Mouse (Mus musculus): ENCODE measurements around the gene Polh. TPM values are rescaled to one million over a fixed set of nuclear protein-coding genes. Genes with fewer than 3 reads are reported as not detected.

Polh gene
- polyA plus RNA-seq, 1 experiment from 2014 or later: 10.5 TPM

- no peak overlapping the region for H3K9ac ChIP-seq (ENCODE audit: low read depth, low read length)
- TF ChIP-seq CTCF (IDR thresholded peaks at IDR 0.05; ENCODE audit: low read depth): no peak
- H3K4me3 ChIP-seq (replicated peaks; ENCODE audit: low read depth, low read length): no peak overlapping the region
- no peak overlapping the region for H3K4me2 ChIP-seq (ENCODE audit: low read length)
- no peak overlapping the region for H3K27ac ChIP-seq
- peaks cover 8% of the 10 kb centered on the region; the same call in 1 of the 2 replicates for H3K4me1 ChIP-seq (replicated peaks; ENCODE audit: insufficient read depth, low read length)
- ATAC-seq (replicated peaks; ENCODE audit: low FRiP score, low read depth): no peak
- no peaks in the 10 kb centered on the region for H3K9me3 ChIP-seq (replicated peaks; ENCODE audit: low read length)
- H3K27me3 ChIP-seq (ENCODE audit: insufficient read depth, low read length): no peaks in the 10 kb centered on the region
- no peak for DNase-seq (ENCODE audit: low spot score)
- peaks cover 58% of the 10 kb centered on the region for H3K36me3 ChIP-seq (ENCODE audit: insufficient read depth, low read length)
- 73% methylated on average over 4 of the region's 4 CpGs for WGBS
These were observed 40.5 kb upstream of the Polh start for GRCm38 (mm10) chr17:46242993-46243392.

- H3K4me2 ChIP-seq (ENCODE audit: low read length): no peak overlapping the region
- H3K36me3 ChIP-seq (ENCODE audit: insufficient read depth, low read length): peaks cover 60% of the 10 kb centered on the region
- no peak overlapping the region for H3K9ac ChIP-seq (ENCODE audit: low read depth, low read length)
- H3K27me3 ChIP-seq (ENCODE audit: insufficient read depth, low read length): no peaks in the 10 kb centered on the region
- no peak for ATAC-seq (replicated peaks; ENCODE audit: low FRiP score, low read depth)
- WGBS: 89% methylated on average over 13 of the region's 13 CpGs
- no peak overlapping the region for H3K27ac ChIP-seq
- DNase-seq (ENCODE audit: low spot score): no peak
- peaks cover 8% of the 10 kb centered on the region; the same call in 1 of the 2 replicates for H3K4me1 ChIP-seq (replicated peaks; ENCODE audit: insufficient read depth, low read length)
- no peaks in the 10 kb centered on the region for H3K9me3 ChIP-seq (replicated peaks; ENCODE audit: low read length)
- no peak for TF ChIP-seq CTCF (IDR thresholded peaks at IDR 0.05; ENCODE audit: low read depth)
- H3K4me3 ChIP-seq (replicated peaks; ENCODE audit: low read depth, low read length): no peak overlapping the region
These were observed 39.8 kb upstream of the Polh start for GRCm38 (mm10) chr17:46242274-46242673.

- 72% methylated on average over 11 of the region's 11 CpGs for WGBS
- no peaks in the 10 kb centered on the region for H3K27me3 ChIP-seq (ENCODE audit: insufficient read depth, low read length)
- H3K9me3 ChIP-seq (replicated peaks; ENCODE audit: low read length): no peaks in the 10 kb centered on the region
- ATAC-seq (replicated peaks; ENCODE audit: low FRiP score, low read depth) (no peak), DNase-seq (ENCODE audit: low spot score) (no peak)
- no peak for TF ChIP-seq CTCF (IDR thresholded peaks at IDR 0.05; ENCODE audit: low read depth)
- H3K4me3 ChIP-seq (replicated peaks; ENCODE audit: low read depth, low read length): no peak overlapping the region
- no peak overlapping the region for H3K27ac ChIP-seq
- peaks cover 67% of the 10 kb centered on the region for H3K36me3 ChIP-seq (ENCODE audit: insufficient read depth, low read length)
- 0 out of 2 replicates have a peak, but pooled peaks cover under 1% of the 10 kb centered on the region for H3K4me1 ChIP-seq (replicated peaks; ENCODE audit: insufficient read depth, low read length)
- H3K4me2 ChIP-seq (ENCODE audit: low read length): no peak overlapping the region
- no peak overlapping the region for H3K9ac ChIP-seq (ENCODE audit: low read depth, low read length)
These were observed 39.0 kb upstream of the Polh start for GRCm38 (mm10) chr17:46241471-46241870.

GRCm38 (mm10) chr17:46239516-46240114, 37.2 kb upstream of the Polh start:
- ATAC-seq (replicated peaks; ENCODE audit: low FRiP score, low read depth) (no peak), DNase-seq (ENCODE audit: low spot score) (no peak)
- Histone ChIP-seq H3K4me1 (replicated peaks; ENCODE audit: insufficient read depth, low read length) (no peaks in the 10 kb centered on the region), H3K27ac (no peak overlapping the region), H3K27me3 (ENCODE audit: insufficient read depth, low read length) (no peaks in the 10 kb centered on the region), H3K4me3 (replicated peaks; ENCODE audit: low read depth, low read length) (no peak overlapping the region), H3K9me3 (replicated peaks; ENCODE audit: low read length) (no peaks in the 10 kb centered on the region), H3K36me3 (ENCODE audit: insufficient read depth, low read length) (peaks cover 70% of the 10 kb centered on the region), H3K4me2 (ENCODE audit: low read length) (no peak overlapping the region), H3K9ac (ENCODE audit: low read depth, low read length) (no peak overlapping the region)
- 93% methylated on average over 15 of the region's 15 CpGs for WGBS
- TF ChIP-seq CTCF (IDR thresholded peaks at IDR 0.05; ENCODE audit: low read depth): no peak

- H3K4me2 ChIP-seq (ENCODE audit: low read length): no peak overlapping the region
- H3K27ac ChIP-seq: no peak overlapping the region
- no peaks in the 10 kb centered on the region for H3K9me3 ChIP-seq (replicated peaks; ENCODE audit: low read length)
- no peak for TF ChIP-seq CTCF (IDR thresholded peaks at IDR 0.05; ENCODE audit: low read depth)
- DNase-seq (ENCODE audit: low spot score) (no peak), ATAC-seq (replicated peaks; ENCODE audit: low FRiP score, low read depth) (no peak)
- no peak overlapping the region for H3K9ac ChIP-seq (ENCODE audit: low read depth, low read length)
- H3K36me3 ChIP-seq (ENCODE audit: insufficient read depth, low read length): peaks cover 52% of the 10 kb centered on the region
- no peaks in the 10 kb centered on the region for H3K4me1 ChIP-seq (replicated peaks; ENCODE audit: insufficient read depth, low read length)
- WGBS: 79% methylated on average over 5 of the region's 5 CpGs
- H3K4me3 ChIP-seq (replicated peaks; ENCODE audit: low read depth, low read length): no peak overlapping the region
- H3K27me3 ChIP-seq (ENCODE audit: insufficient read depth, low read length): no peaks in the 10 kb centered on the region
These were observed 35.0 kb upstream of the Polh start for GRCm38 (mm10) chr17:46237480-46237879.

GRCm38 (mm10) chr17:46237079-46237478, 34.6 kb upstream of the Polh start:
- ATAC-seq (replicated peaks; ENCODE audit: low FRiP score, low read depth) (no peak), DNase-seq (ENCODE audit: low spot score) (no peak)
- Histone ChIP-seq H3K4me2 (ENCODE audit: low read length) (no peak overlapping the region), H3K36me3 (ENCODE audit: insufficient read depth, low read length) (peaks cover 48% of the 10 kb centered on the region), H3K27me3 (ENCODE audit: insufficient read depth, low read length) (no peaks in the 10 kb centered on the region), H3K9me3 (replicated peaks; ENCODE audit: low read length) (no peaks in the 10 kb centered on the region), H3K4me3 (replicated peaks; ENCODE audit: low read depth, low read length) (no peak overlapping the region), H3K27ac (no peak overlapping the region), H3K4me1 (replicated peaks; ENCODE audit: insufficient read depth, low read length) (no peaks in the 10 kb centered on the region), H3K9ac (ENCODE audit: low read depth, low read length) (no peak overlapping the region)
- 89% methylated on average over 6 of the region's 6 CpGs for WGBS
- no peak for TF ChIP-seq CTCF (IDR thresholded peaks at IDR 0.05; ENCODE audit: low read depth)

GRCm38 (mm10) chr17:46236067-46236466, 33.6 kb upstream of the Polh start:
- Histone ChIP-seq H3K36me3 (ENCODE audit: insufficient read depth, low read length) (peaks cover 44% of the 10 kb centered on the region), H3K9ac (ENCODE audit: low read depth, low read length) (no peak overlapping the region)

More at GRCm38 (mm10) chr17:46236067-46236466, 33.6 kb upstream of the Polh start:
- ATAC-seq (replicated peaks; ENCODE audit: low FRiP score, low read depth): no peak
- DNase-seq (ENCODE audit: low spot score): no peak
- 80% methylated on average over 1 of the region's 1 CpGs for WGBS
- H3K4me1 ChIP-seq (replicated peaks; ENCODE audit: insufficient read depth, low read length): no peaks in the 10 kb centered on the region
- no peak overlapping the region for H3K4me3 ChIP-seq (replicated peaks; ENCODE audit: low read depth, low read length)
- H3K9me3 ChIP-seq (replicated peaks; ENCODE audit: low read length): no peaks in the 10 kb centered on the region
- TF ChIP-seq CTCF (IDR thresholded peaks at IDR 0.05; ENCODE audit: low read depth): no peak
- H3K27ac ChIP-seq: no peak overlapping the region
- H3K4me2 ChIP-seq (ENCODE audit: low read length): no peak overlapping the region
- H3K27me3 ChIP-seq (ENCODE audit: insufficient read depth, low read length): no peaks in the 10 kb centered on the region

Data from kidney, postnatal 0 days (tissue).